Mouse (Mus musculus): Measurements from ENCODE around the gene Csad.
"Not testable (repeated sequence)": the region's sequence is repeated elsewhere in the genome, so short reads cannot be mapped to it uniquely, and the experiment has no call there.

Gene Csad

DNA sequence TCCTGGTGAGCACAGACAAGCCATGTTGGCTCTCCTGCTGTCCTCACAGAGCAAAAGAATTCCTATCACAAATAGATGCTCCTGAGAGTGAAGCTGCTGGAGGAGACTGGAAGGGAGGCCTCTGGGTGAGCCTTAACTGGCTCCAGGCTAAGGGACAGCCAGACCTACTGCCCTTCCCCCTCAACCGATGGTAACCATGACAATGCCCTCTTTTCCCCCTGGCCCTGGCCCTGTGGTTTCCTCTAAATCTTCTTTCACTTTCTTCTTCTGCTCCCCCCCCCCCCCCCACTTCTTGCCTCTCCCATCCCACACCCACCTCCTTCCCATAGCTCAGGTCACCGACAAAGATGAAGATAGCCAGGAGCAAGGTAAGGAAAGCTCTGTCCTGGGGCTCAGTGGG lies 29.4 kb upstream of the Csad start:
- no peak for DNase-seq

DNA sequence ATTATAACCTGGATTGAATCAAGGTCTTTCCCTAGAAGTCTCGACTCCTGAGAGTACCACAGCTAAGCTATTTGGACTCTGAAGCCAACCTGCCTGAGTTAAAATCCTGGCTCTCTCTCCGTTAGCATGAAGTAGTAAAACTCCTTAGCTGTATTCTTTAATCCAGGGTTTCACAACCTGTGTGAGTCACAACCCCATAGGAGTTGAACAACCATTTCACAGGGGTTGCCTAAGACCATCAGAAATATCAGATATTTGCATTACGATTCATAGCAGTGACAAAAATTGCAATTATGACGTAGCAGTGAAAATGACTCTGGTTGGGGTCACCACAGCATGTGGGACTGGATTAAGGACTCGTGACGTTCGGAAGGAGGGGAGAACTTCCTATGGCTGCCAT lies 28.2 kb upstream of the Csad start:
- no peak for DNase-seq

DNA sequence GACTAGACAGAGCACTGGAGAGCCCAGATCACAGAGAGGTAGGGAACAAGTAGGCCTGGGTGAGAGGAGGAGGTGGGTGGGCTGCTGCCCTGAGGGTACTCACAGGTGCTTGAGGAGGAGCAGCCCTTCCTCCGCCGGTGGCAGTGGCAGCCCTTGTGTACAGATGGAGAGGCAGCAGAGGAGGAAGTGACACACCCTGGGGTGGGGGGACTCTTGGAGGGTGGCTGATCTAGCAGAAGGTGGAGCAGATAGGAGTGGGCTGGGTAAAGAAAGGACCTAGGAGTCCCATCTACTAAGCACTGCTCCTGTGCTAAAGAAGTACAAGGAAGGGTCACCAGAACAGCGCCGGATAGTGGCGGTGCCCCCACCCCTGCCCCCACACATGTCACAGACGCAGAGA lies 27.2 kb upstream of the Csad start, which contains the start of gene Itgb7:
Gene Itgb7, minus strand, starts transcription at position 197 of the 400 bp plus-strand sequence.
- peak; percentile 79 for DNase-seq

DNA sequence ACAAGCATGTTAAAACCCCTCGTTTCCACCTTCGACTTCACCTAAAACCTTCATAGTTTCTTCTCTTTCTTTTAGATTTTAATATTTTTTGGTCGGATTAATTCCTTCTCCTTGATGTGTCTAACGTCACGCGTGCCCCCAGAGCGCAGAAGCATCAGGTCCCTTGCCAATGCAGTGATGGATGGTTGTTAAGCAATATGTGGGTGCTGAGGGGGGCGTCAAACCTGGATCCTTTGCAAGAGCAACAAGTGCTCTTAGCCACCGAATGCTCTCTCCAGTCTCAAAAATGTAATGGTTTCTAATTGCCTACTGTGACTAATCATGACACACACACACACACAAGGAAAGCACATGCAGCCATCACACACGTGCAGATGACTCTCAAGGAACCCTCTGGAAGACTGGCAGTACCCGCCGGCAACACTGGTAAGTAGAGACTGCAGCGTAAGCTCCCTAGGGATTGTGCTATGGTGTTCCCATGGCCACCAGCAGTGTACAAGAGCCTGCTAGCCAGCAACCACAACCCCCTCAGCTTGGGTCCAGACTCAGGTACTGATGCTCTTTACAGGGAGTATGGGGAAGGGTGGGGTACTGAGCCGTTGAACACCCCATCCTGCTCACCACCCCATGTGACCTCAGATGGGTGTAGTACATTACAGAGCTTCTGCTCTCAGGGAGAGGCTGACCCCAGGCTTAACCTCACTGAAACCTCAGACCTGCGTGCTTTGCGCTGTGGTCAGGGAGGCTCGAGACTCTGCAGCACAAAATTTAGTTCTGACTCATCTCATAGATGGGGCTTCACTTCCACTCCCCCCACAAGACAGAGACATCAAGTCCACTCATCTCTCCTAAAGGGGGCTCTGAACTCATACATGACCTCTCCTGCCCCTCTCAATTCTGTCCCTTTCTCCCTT lies 26.1 kb upstream of the Csad start:
- no peak for DNase-seq

DNA sequence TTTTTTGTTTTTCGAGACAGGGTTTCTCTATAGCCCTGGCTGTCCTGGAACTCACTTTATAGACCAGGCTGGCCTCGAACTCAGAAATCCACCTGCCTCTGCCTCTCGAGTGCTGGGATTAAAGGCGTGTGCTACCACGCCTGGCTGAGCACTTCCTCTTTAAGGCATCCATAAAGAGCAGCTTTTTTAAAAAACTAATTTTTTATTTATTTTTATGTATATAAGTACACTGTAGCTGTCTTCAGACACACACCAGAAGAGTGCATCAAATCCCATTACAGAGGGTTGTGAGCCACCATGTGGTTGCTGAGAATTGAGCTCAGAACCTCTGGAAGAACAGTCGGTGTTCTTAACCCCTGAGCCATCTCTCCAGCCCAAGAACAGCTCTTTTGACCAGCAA lies 21.1 kb upstream of the Csad start:
- DNase-seq: not testable (repeated sequence)

DNA sequence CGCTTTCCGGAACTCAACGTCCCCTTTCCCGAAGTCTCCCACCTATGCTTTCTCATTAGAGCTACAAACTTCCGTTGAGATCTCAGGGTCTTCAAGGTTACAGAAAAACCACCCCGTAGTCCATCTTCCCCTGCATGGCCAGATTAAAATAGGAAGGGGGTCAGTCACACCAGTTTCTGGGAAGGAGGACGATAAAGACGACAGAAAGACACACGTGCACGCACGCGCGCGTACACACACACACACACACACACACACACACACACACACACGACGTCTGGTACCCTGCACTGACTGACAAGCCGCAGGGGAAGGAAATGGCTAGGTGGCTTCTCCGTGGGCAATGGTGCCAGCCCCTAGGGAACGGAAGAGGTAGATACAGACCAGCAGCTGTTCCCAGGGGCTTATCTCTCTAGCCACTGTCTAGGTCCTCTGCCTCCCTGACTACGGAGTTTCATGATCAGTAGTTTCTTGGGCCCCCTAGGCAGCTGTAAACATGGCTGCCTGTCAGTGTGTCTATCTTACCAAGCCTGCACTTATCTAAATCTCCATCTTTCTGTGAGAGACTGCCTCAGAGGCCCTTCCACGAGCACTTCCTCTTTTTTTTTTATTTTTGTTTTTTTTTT lies 20.6 kb upstream of the Csad start:
- peak; percentile 76 for DNase-seq

DNA sequence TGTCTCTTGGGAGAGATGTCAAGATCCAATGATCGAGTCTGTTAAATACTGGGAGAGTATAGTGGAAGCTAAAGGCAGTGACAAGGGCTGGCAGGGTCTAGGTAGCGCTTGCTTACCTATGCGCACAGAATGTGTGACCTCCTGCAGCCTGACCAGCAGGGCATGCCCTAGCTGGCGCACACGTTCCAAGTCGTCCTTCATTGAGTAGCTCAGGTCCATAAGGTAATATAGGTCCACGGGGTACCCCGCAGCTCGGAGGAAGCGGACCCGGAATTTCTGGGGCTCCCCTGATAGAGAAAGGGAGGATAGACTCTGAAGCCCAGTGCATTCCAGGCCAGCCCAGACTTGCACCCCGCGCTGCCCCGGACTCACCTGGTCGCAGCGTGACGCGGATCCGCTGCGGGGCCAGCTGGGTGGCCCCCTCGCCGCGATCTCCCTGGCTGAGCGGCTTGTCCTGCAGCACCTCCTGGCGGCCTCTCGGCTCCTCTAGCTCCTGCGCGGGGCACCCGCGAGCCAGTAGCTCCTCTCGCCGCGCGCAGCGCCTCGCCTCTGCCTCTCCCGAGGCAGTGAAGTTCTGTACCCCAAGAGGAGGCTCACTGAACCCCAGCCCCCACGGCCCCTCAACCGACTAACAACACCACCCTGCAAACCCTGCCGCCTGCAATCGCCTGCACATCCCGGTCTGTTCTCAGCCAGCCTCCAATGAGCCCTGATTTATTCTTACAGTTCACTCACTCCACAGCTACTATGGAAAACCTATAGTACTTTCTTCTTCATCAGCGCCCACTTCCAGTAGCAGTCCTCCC lies 19.9 kb upstream of the Csad start:
- DNase-seq: peak; percentile 95

DNA sequence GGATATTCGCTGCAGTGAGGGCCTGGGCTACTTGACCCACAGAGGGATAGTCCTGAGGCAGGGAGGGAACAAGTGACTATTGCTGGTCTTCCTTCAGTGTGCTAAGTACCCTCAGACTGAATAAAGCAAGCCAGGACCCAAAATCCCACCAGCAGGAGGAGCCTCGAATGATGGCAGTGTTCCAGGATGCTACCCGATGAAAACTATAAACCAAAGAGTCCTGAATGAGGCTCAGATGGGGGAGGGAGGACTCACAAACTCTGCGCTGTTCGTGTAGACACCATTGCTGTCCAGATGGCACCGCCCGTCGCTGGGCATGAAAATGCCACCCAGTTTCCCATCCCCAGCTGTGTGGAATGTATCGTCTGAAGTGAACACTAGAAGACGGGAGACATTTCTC lies 17.9 kb upstream of the Csad start:
- DNase-seq: no peak

DNA sequence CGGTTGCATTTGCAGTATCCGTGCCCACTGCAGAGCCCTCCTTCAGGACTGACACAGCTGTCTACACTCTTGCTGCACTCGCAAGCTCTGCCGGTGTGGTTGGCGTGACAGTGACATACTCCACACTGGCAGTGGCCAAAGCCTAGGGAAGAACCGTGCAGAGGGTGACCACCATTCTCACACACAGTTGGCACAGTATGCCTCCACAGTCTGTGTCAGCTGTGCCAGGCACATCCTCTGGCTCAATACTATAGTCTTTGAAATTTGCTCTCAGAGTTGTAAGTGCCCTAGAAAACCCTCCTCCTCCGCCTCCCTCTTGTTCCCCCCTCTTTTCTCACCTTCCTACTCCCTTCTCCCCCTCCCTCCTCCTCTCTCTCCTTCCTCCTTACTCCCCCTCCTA lies 12.8 kb upstream of the Csad start:
- DNase-seq: no peak

DNA sequence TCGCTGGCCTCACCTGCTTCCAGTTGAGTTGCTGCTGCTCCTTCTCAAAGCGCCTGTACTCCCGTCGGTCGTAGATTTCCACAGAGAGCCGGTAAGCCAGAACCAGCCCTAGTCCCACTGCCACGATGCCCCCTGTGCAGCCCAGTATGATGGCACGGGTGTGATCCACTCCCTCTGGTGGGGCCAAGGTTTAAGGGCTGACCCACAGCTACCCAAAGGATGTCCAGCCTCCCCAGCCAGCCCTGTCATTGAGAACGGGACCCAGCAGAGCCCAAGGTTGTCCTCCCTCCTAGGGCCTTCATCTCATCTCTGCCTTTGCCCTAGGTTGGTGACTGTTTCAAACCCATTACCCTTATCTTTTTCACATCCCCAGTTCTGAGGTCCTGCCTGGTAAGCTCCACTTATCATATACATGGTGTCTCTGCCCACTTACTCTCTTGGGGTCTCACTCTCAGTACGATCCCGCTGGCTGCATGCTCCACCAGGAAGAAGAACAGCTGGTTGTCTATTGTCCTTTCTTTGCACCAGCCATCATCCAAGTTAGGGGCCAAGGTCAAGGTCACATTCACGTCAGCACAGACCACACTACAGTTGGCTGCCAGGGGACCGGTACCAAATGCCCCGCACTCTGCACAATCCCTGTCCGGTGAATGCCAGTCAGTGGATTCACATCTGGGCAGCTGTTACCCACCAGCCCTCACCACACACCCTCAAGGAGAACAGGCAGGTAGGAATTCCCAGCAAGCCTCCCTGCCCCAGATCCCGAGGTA lies 12.1 kb upstream of the Csad start:
- no peak for DNase-seq

DNA sequence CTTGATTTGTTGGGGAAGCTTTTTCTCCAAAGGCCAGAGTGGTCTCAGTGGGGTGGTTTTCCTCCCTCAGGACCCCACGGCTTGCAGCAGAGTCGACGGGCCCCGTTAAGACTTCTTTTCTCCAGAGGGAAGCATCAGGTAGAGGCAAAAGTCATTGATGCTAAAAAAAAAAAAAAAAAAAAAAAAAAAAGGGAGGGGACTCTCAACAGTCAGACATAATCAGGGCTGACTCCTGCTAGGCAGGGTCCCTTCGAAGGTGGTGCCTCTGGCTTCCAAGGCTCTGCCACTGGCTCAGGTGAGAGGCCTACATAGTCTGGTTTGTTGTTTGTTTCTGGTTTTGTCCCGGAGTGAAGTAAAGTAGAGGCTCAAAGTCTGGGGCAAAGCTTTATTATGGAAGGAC lies 11.1 kb upstream of the Csad start:
- no peak for DNase-seq

DNA sequence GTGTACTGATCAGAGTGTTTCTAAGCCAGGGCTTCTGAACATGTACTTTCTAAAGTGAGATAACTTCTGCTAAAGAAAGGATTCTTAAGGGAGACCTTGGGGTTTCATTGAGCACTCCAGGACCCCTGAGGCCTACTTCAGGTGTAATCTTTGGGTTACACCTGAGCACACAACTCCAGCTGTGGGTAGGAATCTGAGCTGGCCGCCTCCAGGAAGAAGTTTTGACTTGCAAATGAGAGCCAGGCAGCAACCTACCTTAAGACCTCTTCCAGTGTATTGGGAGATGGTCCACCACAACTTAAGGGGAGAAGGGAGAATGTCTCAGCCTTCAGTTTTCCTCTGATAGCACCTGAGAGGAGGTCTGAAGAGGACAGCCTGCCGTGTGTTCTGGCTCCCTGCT lies 9.6 kb upstream of the Csad start:
- DNase-seq: no peak

DNA sequence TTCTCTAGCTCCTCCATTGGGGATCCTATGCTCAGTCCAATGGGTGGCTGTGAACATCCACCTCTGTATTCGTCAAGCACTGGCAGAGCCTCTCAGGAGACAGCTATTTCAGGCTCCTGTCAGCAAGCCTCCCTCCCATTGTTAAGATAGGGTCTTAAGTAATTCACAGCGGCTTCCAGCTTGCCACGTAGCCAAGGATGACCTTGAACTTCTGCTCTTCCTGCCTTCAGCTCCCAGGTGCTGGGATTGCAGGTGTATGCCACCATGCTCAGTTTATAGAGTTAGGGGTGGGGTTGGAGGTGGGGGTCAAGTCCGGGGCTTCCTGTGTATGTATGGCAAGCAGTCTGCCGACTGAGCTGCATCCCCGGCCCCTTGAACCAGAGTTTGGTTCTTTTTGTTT lies 7.4 kb upstream of the Csad start:
- DNase-seq: no peak

DNA sequence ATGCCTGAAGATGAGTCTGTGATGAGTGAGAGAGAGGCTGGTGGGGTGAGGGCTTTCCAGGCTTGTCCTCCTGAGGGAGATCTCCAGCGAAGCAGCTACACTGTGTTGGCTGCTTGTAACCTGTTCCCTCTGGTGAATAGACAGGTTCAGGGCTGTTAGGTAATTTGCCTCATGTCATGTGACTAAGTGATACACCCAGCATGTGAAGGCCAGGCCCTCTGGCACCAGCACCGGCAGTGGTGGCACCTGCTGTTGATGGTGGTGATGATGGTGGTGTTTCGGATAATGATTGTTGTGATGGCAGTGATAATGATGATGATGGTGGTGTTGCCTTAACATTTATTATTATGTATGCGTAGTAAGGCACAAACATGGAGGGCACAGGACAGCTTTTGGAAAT lies 6.3 kb upstream of the Csad start:
- no peak for DNase-seq

DNA sequence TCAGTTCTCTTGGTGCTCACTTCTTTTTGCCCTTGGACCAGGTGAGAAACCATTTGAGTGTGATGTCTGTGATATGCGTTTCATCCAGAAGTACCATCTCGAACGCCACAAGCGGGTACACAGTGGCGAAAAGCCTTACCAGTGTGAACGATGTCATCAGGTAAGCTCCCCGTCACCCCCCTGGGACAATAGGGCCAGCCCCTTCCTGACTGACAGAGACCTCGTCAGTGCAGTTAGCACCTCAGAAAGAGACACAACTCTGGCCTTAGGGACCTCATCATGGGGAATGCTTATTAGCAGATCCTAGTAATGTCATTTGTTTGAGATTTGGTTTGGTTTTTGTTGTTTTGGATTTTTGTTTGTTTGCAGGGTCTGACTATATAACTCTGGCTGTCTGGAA lies 4.6 kb upstream of the Csad start:
- DNase-seq: no peak

DNA sequence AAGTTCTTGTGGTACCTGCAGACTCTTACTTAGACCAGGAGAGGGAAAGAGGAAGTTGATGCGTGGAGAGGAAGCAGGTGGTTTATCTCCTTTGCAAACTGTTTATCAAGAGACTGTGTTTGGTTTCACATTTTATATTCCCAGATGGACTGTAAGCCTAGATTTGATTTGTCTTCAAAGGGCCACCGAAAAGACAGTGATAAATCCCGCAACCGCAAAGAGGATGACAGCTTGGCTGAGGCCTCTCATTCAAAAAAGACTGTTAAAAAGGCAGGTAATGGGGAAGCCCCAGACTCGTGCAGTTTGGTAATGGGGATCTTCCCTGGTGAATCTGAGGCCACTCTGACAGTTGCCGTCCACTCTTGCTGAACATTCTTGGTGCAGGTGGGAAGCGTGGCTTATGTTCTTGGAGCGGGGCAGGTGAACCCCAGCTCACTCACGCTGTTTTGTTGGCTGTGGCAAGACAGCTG lies 3.6 kb upstream of the Csad start:
- no peak for DNase-seq

DNA sequence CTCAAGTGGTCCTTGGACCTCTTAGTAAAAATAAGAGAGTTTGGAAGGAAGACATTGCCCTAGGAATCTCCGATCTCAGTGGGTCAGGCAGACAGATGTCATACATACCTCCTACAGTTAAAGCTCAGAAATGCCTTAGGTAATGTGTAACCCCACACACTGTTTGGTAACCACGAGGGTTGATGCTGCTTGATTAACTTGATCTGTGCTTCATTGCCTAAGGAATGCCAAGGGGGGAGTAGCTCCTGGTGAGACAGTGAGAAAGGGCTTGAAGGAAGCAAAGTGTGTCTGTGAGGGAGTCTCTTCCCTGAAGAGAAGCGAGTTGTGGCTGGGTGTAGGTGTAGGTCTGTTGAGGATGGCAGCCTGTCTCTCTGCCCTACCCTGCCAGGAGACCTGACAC lies 2.8 kb upstream of the Csad start:
- DNase-seq: no peak

DNA sequence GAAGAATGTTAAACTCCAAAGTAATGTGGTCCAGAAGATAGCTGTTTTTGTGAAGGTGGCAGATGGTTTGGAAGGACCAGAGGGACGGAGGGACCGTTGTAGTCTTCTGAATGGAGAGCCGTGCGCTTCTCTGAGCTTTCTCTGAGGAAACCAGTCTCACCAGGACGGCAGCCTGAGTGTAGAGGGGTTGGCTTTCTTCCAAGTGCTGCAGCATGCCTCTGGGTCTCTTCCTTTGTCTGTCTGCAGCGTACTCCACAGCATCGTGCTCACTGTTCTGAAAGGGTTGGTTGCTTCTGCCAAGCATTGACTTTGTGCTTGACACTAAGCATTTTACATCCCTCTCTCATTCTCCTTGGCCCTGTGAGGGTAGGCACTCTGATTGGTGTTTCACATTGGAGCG lies 1.3 kb upstream of the Csad start:
- DNase-seq: no peak

DNA sequence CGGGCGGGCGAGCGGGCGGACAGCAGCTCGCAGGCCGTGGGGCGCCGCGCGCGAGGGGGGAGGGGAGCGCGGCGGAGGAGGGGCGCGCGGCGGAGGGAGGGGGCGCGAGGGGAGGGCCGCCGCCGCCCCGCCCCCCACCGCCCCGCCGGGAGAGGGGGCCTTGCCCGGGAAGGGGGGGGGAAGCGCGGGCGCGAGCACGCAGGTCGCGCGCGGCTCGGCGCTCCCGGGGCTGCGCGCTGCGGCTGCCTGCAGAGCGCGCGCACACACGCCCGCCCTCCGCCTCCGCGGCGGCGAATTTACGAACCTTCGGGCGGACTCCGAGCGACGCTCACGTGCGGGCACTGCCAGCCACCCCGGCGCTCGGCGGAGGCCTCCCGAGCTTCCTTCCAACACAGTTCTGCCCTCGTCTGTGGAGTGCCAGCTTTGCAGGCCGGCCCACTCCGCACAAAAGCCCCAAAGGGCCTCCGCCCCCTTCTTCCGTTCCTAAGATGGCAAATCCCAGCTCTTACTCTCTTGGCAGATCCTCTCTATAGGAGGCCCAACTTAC lies 616 bp downstream of the Csad start:
- DNase-seq: peak; percentile 83

DNA sequence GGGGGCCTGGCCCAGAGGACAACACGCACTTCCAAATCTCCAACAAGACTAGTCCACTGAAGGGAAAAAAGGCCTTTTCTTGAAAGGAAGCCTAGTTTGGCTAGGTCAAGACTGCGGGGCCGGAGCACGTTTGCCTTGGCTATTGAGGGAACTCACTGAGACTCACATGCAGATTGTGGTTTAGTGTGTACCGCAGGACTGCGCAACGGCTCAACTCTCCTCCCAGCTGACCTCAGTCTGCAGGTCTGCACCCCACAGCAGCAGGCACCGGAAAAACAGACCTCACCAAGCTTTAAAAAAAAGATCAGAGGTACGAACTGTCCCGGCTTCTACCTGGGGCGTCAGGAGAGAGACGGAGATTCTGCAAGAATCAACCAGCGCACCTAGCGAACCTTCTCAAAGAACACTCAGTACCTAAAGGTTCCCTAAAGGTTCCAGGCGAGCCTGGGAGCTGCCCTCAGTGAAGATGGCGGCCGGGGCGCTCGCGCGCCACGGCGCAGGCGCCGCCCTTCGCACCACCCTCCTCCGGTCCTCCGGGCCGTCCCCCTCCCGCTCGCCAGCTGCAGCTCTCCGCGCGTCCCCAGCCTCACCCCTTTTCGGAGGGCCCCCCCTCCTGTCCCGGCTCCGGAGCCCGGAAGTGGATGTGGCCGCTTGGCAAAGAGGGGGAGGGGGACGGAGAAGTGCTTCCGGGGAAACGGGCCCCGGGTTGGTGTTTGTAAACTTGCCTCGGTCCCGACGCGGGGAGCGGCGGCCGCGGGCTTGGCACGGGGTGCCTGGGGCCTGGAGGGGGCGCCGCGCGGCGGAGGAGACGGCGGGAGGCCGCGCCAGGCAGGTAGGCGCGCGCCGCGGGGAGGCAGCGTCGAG lies 1.3 kb downstream of the Csad start, which contains the start of gene Zfp740:
Gene Zfp740, plus strand, starts transcription at position 279 of the 864 bp plus-strand sequence.
- DNase-seq: peak; percentile 97

DNA sequence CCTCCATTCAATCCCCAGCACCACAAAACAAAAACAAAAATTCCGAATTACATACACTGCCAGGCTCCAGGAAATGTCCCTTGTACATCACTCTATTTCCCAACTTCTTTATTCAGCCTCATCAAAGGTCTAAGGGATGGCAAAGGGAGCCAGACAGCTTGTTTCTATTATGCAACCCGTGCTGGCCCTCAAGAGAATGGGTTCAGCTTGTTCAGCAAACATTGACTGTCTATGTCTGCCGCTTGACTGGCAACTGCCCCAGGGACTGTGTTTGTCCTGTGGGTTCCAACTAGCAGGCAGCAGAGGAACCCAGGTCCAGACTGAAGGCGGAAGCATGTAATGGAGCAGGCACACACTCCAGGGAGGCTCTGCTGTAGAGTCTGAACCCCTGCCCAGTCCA lies 5.7 kb downstream of the Csad start:
- DNase-seq: no peak

Data from thymus, postnatal 4 days (tissue).